Mouse (Mus musculus): ENCODE data around the gene Mgarp.

- no peak for TF ChIP-seq CTCF (IDR thresholded peaks at IDR 0.05; ENCODE audit: low read depth, low read length)
- no peak for TF ChIP-seq POLR2A (IDR thresholded peaks at IDR 0.05; ENCODE audit: borderline replicate concordance, low read depth, low read length)
Measured at GRCm38 (mm10) chr3:51339734-51340551, 56.6 kb downstream of the Mgarp start.

Measured in bone marrow macrophage, adult 2 months (primary cell).